ENCODE assay signal across 8 mouse cellular contexts in the genomic region with DNA sequence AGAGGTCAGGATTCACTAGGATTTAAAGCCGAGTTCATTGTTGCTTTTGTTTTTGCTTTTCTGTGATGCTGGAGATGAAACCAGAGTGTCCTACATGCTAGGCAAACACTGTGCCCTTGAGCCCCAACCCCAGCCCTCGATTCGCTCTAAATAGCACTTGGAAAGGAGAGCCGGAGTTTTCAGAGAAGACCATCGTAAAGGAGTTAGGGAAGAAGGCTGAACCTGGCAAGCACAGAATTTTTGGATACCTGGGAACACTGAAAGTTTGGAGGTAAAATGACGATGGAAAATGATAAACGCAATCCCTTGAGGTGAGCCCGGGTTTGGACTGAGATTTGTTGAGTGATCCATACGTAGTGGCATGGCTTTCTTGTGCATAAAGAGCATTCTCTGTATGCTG. TPM values are rescaled to one million over a fixed set of nuclear protein-coding genes. Genes with fewer than 3 reads are reported as not detected.
DNase-seq lines count a peak whose midpoint lies in the region; ATAC-seq and TF ChIP-seq lines count a peak whose summit lies in the region.

No protein-coding gene starts in this region.

- H3K9ac ChIP-seq in kidney, embryonic 15.5 days, result peak overlapping the region; percentile 60
- no peak overlapping the region; the same call in 1 of the 2 replicates for H3K9ac ChIP-seq in forebrain, embryonic 11.5 days (ENCODE audit: low read length)
- peak overlapping the region; percentile 90 for H3K9ac ChIP-seq in intestine, embryonic 16.5 days (ENCODE audit: low read depth, low read length)

- TF ChIP-seq POLR2A in myocyte (IDR thresholded peaks at IDR 0.05; ENCODE audit: insufficient read length, low read depth), result no peak

- H3K79me2 ChIP-seq in myocyte (ENCODE audit: control insufficient read depth, insufficient read depth), result no peaks in the 10 kb centered on the region

- H3ac ChIP-seq in myocyte (ENCODE audit: control insufficient read depth, insufficient read length), result no peak overlapping the region

- H3K27ac ChIP-seq in kidney, embryonic 15.5 days, result 0 out of 2 replicates have a peak overlapping the region, but pooled peaks have one; percentile 19
- H3K27ac ChIP-seq in forebrain, embryonic 11.5 days (ENCODE audit: low read depth, low read length), result no peak overlapping the region
- H3K27ac ChIP-seq in intestine, embryonic 16.5 days (ENCODE audit: low read length), result peak overlapping the region; percentile 97

- H3K27me3 ChIP-seq in kidney, embryonic 15.5 days, result no peaks in the 10 kb centered on the region
- 0 out of 2 replicates have a peak, but pooled peaks cover 2% of the 10 kb centered on the region for H3K27me3 ChIP-seq in forebrain, embryonic 11.5 days (ENCODE audit: control insufficient read depth, insufficient read depth, low read length)
- H3K27me3 ChIP-seq in intestine, embryonic 16.5 days (replicated peaks; ENCODE audit: control insufficient read depth, insufficient read depth, low read length), result no peaks in the 10 kb centered on the region
- H3K27me3 ChIP-seq in myocyte (ENCODE audit: control insufficient read depth, insufficient read depth, insufficient read length), result peaks cover 5% of the 10 kb centered on the region

- H3K4me3 ChIP-seq in kidney, embryonic 15.5 days (replicated peaks), result peak overlapping the region; percentile 56
- peak overlapping the region; percentile 65; the same call in 1 of the 2 replicates for H3K4me3 ChIP-seq in forebrain, embryonic 11.5 days (ENCODE audit: low read depth, low read length)
- peak overlapping the region; percentile 82 for H3K4me3 ChIP-seq in intestine, embryonic 16.5 days (ENCODE audit: low read length)
- H3K4me3 ChIP-seq in myocyte, result no peak overlapping the region

- peaks cover 2% of the 10 kb centered on the region; the same call in 1 of the 2 replicates for H3K36me3 ChIP-seq in kidney, embryonic 15.5 days
- no peaks in the 10 kb centered on the region for H3K36me3 ChIP-seq in forebrain, embryonic 11.5 days (ENCODE audit: control insufficient read depth, insufficient read depth, low read length)
- H3K36me3 ChIP-seq in intestine, embryonic 16.5 days (ENCODE audit: control insufficient read depth, insufficient read depth, low read length), result no peaks in the 10 kb centered on the region
- no peaks in the 10 kb centered on the region for H3K36me3 ChIP-seq in myocyte (ENCODE audit: control insufficient read depth, insufficient read depth)

- peaks cover 52% of the 10 kb centered on the region for H3K4me1 ChIP-seq in kidney, embryonic 15.5 days
- H3K4me1 ChIP-seq in forebrain, embryonic 11.5 days (replicated peaks; ENCODE audit: control insufficient read depth, insufficient read depth, low read length), result peaks cover 18% of the 10 kb centered on the region
- peaks cover 27% of the 10 kb centered on the region for H3K4me1 ChIP-seq in intestine, embryonic 16.5 days (ENCODE audit: control insufficient read depth, insufficient read depth, low read length)

- H3K9me3 ChIP-seq in kidney, embryonic 15.5 days (replicated peaks), result no peaks in the 10 kb centered on the region
- H3K9me3 ChIP-seq in forebrain, embryonic 11.5 days (ENCODE audit: control insufficient read depth, low read length), result no peaks in the 10 kb centered on the region
- no peaks in the 10 kb centered on the region for H3K9me3 ChIP-seq in intestine, embryonic 16.5 days (ENCODE audit: control insufficient read depth, low read length)

- peak overlapping the region; percentile 93 for H3K4me2 ChIP-seq in kidney, embryonic 15.5 days
- peak overlapping the region; percentile 98; the same call in 1 of the 2 replicates for H3K4me2 ChIP-seq in forebrain, embryonic 11.5 days (ENCODE audit: low read depth, low read length, severe bottlenecking)
- peak overlapping the region; percentile 97 for H3K4me2 ChIP-seq in intestine, embryonic 16.5 days (ENCODE audit: low read depth, low read length)
- H3K4me2 ChIP-seq in myocyte (ENCODE audit: low read depth), result peak overlapping the region; percentile 50

- DNase-seq in kidney, adult 11 months, result no peak
- DNase-seq in forebrain, embryonic 11.5 days (ENCODE audit: low spot score), result no peak
- no peak for DNase-seq in ovary, postnatal 36 days (ENCODE audit: low spot score)
- DNase-seq in adrenal gland, postnatal 14 days, result no peak
- no peak for DNase-seq in T-cell, adult 2 months (ENCODE audit: low spot score)

- no peak for ATAC-seq in kidney, embryonic 15.5 days (replicated peaks; ENCODE audit: low FRiP score)
- ATAC-seq in forebrain, embryonic 11.5 days (replicated peaks; ENCODE audit: low FRiP score), result no peak; the same call in 1 of the 2 replicates
- ATAC-seq in intestine, embryonic 16.5 days, result no peak

- 20% methylated on average over 9 of the region's 9 CpGs for WGBS in kidney, embryonic 15.5 days
- 36% methylated on average over 9 of the region's 9 CpGs for WGBS in forebrain, embryonic 11.5 days
- WGBS in intestine, embryonic 16.5 days, result 29% methylated on average over 9 of the region's 9 CpGs

TF ChIP-seq in myocyte, 11 proteins besides CTCF, POLR2A, EP300 and RAD21:
- TF ChIP-seq REST (IDR thresholded peaks at IDR 0.05; ENCODE audit: insufficient read depth, insufficient read length) (no peak), MYOD1 (IDR thresholded peaks at IDR 0.05; ENCODE audit: control insufficient read depth in 1 of 3, insufficient read length in 2 of 3, low read depth in 2 of 3) (no peak), TCF12 (IDR thresholded peaks at IDR 0.05; ENCODE audit: insufficient read depth, poor library complexity, severe bottlenecking) (no peak), MAX (IDR thresholded peaks at IDR 0.05; ENCODE audit: low read depth) (no peak), TCF3 (IDR thresholded peaks at IDR 0.05; ENCODE audit: insufficient read length, low read depth) (no peak), E2F4 (IDR thresholded peaks at IDR 0.05; ENCODE audit: insufficient read depth) (no peak), SRF (IDR thresholded peaks at IDR 0.05; ENCODE audit: control insufficient read depth, insufficient read length, low read depth) (no peak), CEBPB (IDR thresholded peaks at IDR 0.05; ENCODE audit: insufficient read depth, poor library complexity, severe bottlenecking) (no peak), MYOG (IDR thresholded peaks at IDR 0.05; ENCODE audit: control insufficient read depth in 1 of 3, insufficient read depth in 1 of 3, insufficient read length in 2 of 3, low read depth in 2 of 3) (no peak), POLR2AphosphoS2 (IDR thresholded peaks at IDR 0.05; ENCODE audit: insufficient read length, low read depth) (no peak), USF1 (IDR thresholded peaks at IDR 0.05; ENCODE audit: low read depth) (no peak)

RNA-seq across cellular contexts. Expression of gene Sema4g, which starts 0.6 kb away (rescaled TPM):
- 5.3 and 6.5 TPM in 2 replicates for polyA plus RNA-seq in kidney, embryonic 15.5 days (2015; fragmentation: Nextera tagmentation; extraction: Ambion mirVana)
- polyA plus RNA-seq in forebrain, embryonic 11.5 days (2014; fragmentation: Nextera tagmentation; extraction: Ambion mirVana), result 7.1 and 7.4 TPM in 2 replicates
- polyA plus RNA-seq in intestine, embryonic 16.5 days (2015; fragmentation: Nextera tagmentation; extraction: Ambion mirVana), result 19.0 and 21.1 TPM in 2 replicates
- polyA plus RNA-seq in myocyte (2012; fragmentation: generic; extraction: Trizol), result 0.43 TPM
- total RNA-seq in adrenal gland, postnatal 14 days (2021), result 8.4 and 29.7 TPM in 2 replicates

RNA-seq across cellular contexts. Expression of gene Twnk, which starts 17.1 kb away (rescaled TPM):
- 29.4 and 29.7 TPM in 2 replicates for polyA plus RNA-seq in kidney, embryonic 15.5 days (2015; fragmentation: Nextera tagmentation; extraction: Ambion mirVana)
- polyA plus RNA-seq in forebrain, embryonic 11.5 days (2014; fragmentation: Nextera tagmentation; extraction: Ambion mirVana), result 18.4 and 19.9 TPM in 2 replicates
- polyA plus RNA-seq in intestine, embryonic 16.5 days (2015; fragmentation: Nextera tagmentation; extraction: Ambion mirVana), result 19.8 and 21.0 TPM in 2 replicates
- 13.5 TPM for polyA plus RNA-seq in myocyte (2012; fragmentation: generic; extraction: Trizol)
- total RNA-seq in adrenal gland, postnatal 14 days (2021), result 27.5 and 30.7 TPM in 2 replicates

RNA-seq across cellular contexts. Expression of gene Mrpl43, which starts 17.9 kb away (rescaled TPM):
- 71.9 and 73.5 TPM in 2 replicates for polyA plus RNA-seq in kidney, embryonic 15.5 days (2015; fragmentation: Nextera tagmentation; extraction: Ambion mirVana)
- 71.4 and 78.1 TPM in 2 replicates for polyA plus RNA-seq in forebrain, embryonic 11.5 days (2014; fragmentation: Nextera tagmentation; extraction: Ambion mirVana)
- 74.7 and 76.4 TPM in 2 replicates for polyA plus RNA-seq in intestine, embryonic 16.5 days (2015; fragmentation: Nextera tagmentation; extraction: Ambion mirVana)
- 81.3 TPM for polyA plus RNA-seq in myocyte (2012; fragmentation: generic; extraction: Trizol)
- 45.6 and 50.0 TPM in 2 replicates for total RNA-seq in adrenal gland, postnatal 14 days (2021)

RNA-seq across cellular contexts. Expression of gene Lzts2, which starts 25.9 kb away (rescaled TPM):
- 66.6 and 72.8 TPM in 2 replicates for polyA plus RNA-seq in kidney, embryonic 15.5 days (2015; fragmentation: Nextera tagmentation; extraction: Ambion mirVana)
- polyA plus RNA-seq in forebrain, embryonic 11.5 days (2014; fragmentation: Nextera tagmentation; extraction: Ambion mirVana), result 52.7 and 56.9 TPM in 2 replicates
- polyA plus RNA-seq in intestine, embryonic 16.5 days (2015; fragmentation: Nextera tagmentation; extraction: Ambion mirVana), result 33.6 and 34.7 TPM in 2 replicates
- 66.1 TPM for polyA plus RNA-seq in myocyte (2012; fragmentation: generic; extraction: Trizol)
- 70.4 and 77.4 TPM in 2 replicates for total RNA-seq in adrenal gland, postnatal 14 days (2021)

RNA-seq across cellular contexts. Expression of gene Pdzd7, which starts 57.2 kb away (rescaled TPM):
- polyA plus RNA-seq in kidney, embryonic 15.5 days (2015; fragmentation: Nextera tagmentation; extraction: Ambion mirVana), result 0.78 and 1.1 TPM in 2 replicates
- 0.61 and 0.63 TPM in 2 replicates for polyA plus RNA-seq in forebrain, embryonic 11.5 days (2014; fragmentation: Nextera tagmentation; extraction: Ambion mirVana)
- polyA plus RNA-seq in intestine, embryonic 16.5 days (2015; fragmentation: Nextera tagmentation; extraction: Ambion mirVana), result 0.43 and 0.49 TPM in 2 replicates
- polyA plus RNA-seq in myocyte (2012; fragmentation: generic; extraction: Trizol), result 5.0 TPM
- total RNA-seq in adrenal gland, postnatal 14 days (2021), result not detected in 2 replicates
